ENCODE assay signal across 9 mouse cellular contexts in the genomic region with DNA sequence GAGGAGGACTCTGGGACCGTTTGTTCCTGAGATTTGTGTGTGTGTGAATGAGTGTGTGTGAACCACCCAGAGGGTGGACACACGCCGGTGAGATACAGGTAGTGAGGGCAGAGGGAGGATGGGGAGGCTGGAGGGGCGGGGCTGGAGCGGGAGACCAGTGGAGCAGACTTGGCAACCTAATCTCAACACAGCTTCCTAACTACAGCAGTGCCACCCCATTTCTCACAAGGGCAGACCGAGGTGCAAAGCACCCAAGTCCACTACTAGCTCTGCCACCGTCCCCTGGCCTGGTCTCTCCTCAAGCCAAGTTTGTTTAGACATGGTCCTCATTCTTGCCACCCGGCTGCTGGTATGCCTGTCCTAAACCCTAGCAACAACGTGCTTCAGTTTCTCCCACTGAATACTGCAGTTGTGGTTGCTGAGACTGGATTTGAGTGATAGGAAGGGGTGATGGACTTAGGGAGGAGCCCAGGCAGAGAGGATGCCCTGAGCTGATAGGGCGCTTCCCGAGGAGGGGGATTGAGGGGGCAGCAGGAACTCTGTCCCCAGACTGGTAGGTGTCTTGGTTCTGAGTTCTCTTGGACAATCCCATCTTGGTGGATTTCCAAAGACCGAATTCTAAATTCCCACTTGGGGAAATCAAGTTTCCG. TPM values are rescaled to one million over a fixed set of nuclear protein-coding genes. Genes with fewer than 3 reads are reported as not detected.
DNase-seq lines count a peak whose midpoint lies in the region; ATAC-seq and TF ChIP-seq lines count a peak whose summit lies in the region.
"Had no signal": no experiment of that assay in that cellular context is flagged by ENCODE, and none has a peak within 500 bp of the region (broad histone marks: within the 10 kb centered on the region; RNA-seq: fewer than 3 reads in every experiment).

No protein-coding gene starts in this region.

- H3K27me3 ChIP-seq in heart, embryonic 16.5 days (ENCODE audit: control insufficient read depth, insufficient read depth, low read length), result no peaks in the 10 kb centered on the region
- no peaks in the 10 kb centered on the region for H3K27me3 ChIP-seq in liver, postnatal 0 days (ENCODE audit: insufficient read depth, low read length)

- in situ Hi-C loops in ES-E14 (cut with MboI; ENCODE audit: low sequenced_read_pairs in 2 of 2, unreplicated experiment in 2 of 2), result no loop called here

- peak overlapping the region; percentile 48 for H3K9ac ChIP-seq in ES-E14 (ENCODE audit: insufficient read depth, low read depth, low read length, poor library complexity, severe bottlenecking)
- peak overlapping the region; percentile 98 for H3K9ac ChIP-seq in heart, embryonic 16.5 days (ENCODE audit: low read length)
- no peak overlapping the region for H3K9ac ChIP-seq in liver, postnatal 0 days (replicated peaks)

- H3K36me3 ChIP-seq in ES-E14 (ENCODE audit: control insufficient read depth, insufficient read depth, low read length, poor library complexity, severe bottlenecking), result peaks cover 7% of the 10 kb centered on the region; the same call in 1 of the 2 replicates
- no peaks in the 10 kb centered on the region for H3K36me3 ChIP-seq in heart, embryonic 16.5 days (ENCODE audit: control insufficient read depth, insufficient read depth)
- H3K36me3 ChIP-seq in liver, postnatal 0 days (replicated peaks; ENCODE audit: insufficient read depth, low read length), result no peaks in the 10 kb centered on the region

- 15% methylated on average over 13 of the region's 13 CpGs for WGBS in heart, embryonic 16.5 days
- WGBS in liver, postnatal 0 days (ENCODE audit: insufficient replicate concordance), result 42% methylated on average over 12 of the region's 13 CpGs

- H3K9me3 ChIP-seq in ES-E14 (ENCODE audit: control insufficient read depth, insufficient read depth, low read depth, low read length), result no peaks in the 10 kb centered on the region
- no peaks in the 10 kb centered on the region for H3K9me3 ChIP-seq in heart, embryonic 16.5 days (replicated peaks; ENCODE audit: control insufficient read depth, low read length)
- H3K9me3 ChIP-seq in liver, postnatal 0 days (ENCODE audit: low read length), result no peaks in the 10 kb centered on the region

- TF ChIP-seq CTCF in liver, postnatal 0 days (IDR thresholded peaks at IDR 0.05; ENCODE audit: low read depth), result no peak

- peaks cover 7 to 13% of the 10 kb centered on the region in 2 experiments for H3K4me1 ChIP-seq in ES-E14 (ENCODE audit: control insufficient read depth in 2 of 2, insufficient read depth in 2 of 2, low read length in 2 of 2, poor library complexity in 1 of 2)
- peaks cover 31% of the 10 kb centered on the region for H3K4me1 ChIP-seq in heart, embryonic 16.5 days (ENCODE audit: control insufficient read depth, insufficient read depth, low read length)
- peaks cover 28% of the 10 kb centered on the region for H3K4me1 ChIP-seq in liver, postnatal 0 days (ENCODE audit: insufficient read depth)

- no peak for ATAC-seq in heart, embryonic 16.5 days (replicated peaks; ENCODE audit: extremely low read depth, insufficient read depth, low FRiP score)
- ATAC-seq in liver, postnatal 0 days, result no peak

- peak overlapping the region; percentile 94 for H3K4me2 ChIP-seq in heart, embryonic 16.5 days (ENCODE audit: low read depth, low read length)
- H3K4me2 ChIP-seq in liver, postnatal 0 days (ENCODE audit: low read depth, low read length), result peak overlapping the region; percentile 90

- TF ChIP-seq EP300 in liver, postnatal 0 days (IDR thresholded peaks at IDR 0.05; ENCODE audit: low read depth), result no peak

- DNase-seq in heart, adult 11 months, result peak; percentile 96
- no peak for DNase-seq in heart, adult 9 months (ENCODE audit: low spot score in 2 of 2)
- no peak for DNase-seq in ES-E14 (ENCODE audit: low read depth, low spot score)
- no peak for DNase-seq in liver, postnatal 0 days
- DNase-seq in embryo, embryonic 9.5 days (ENCODE audit: extremely low spot score), result no peak
- no peak for DNase-seq in frontal cortex, postnatal 25 days (ENCODE audit: low spot score in 2 of 2)
- no peak for DNase-seq in frontal cortex, postnatal 14 days (ENCODE audit: low spot score in 2 of 2)

- peak overlapping the region; percentile 86 to 99 for H3K4me3 ChIP-seq in ES-E14 (ENCODE audit: insufficient read depth in 1 of 2, low read depth in 1 of 2, low read length in 2 of 2, poor library complexity in 1 of 2, severe bottlenecking in 1 of 2)
- peak overlapping the region; percentile 91 for H3K4me3 ChIP-seq in heart, embryonic 16.5 days (ENCODE audit: low read length)
- peak overlapping the region; percentile 73 for H3K4me3 ChIP-seq in liver, postnatal 0 days (ENCODE audit: low read depth, low read length)

- H3K27ac ChIP-seq in ES-E14 (ENCODE audit: insufficient read depth, low read depth, low read length, poor library complexity, severe bottlenecking), result no peak overlapping the region; the same call in 1 of the 2 replicates
- H3K27ac ChIP-seq in heart, embryonic 16.5 days (ENCODE audit: low read length), result peak overlapping the region; percentile 98
- no peak overlapping the region for H3K27ac ChIP-seq in liver, postnatal 0 days (ENCODE audit: low read depth)

TF ChIP-seq in ES-E14, 5 proteins besides CTCF, POLR2A, EP300 and RAD21:
- TF ChIP-seq ZNF384 (IDR thresholded peaks at IDR 0.05; ENCODE audit: low read depth, low read length), result no peak

RNA-seq across cellular contexts. Expression of a gene that starts 2.5 kb away (rescaled TPM):
- 7.4 and 9.1 TPM in 2 replicates for total RNA-seq in ES-E14 (2012; rRNA removed)
- 5.4 and 7.3 TPM in 2 replicates for polyA plus RNA-seq in heart, embryonic 16.5 days (2015; fragmentation: Nextera tagmentation; extraction: Ambion mirVana)
- 1.2 and 1.3 TPM in 2 replicates for polyA plus RNA-seq in liver, postnatal 0 days (2015; fragmentation: Nextera tagmentation; extraction: Ambion mirVana)
- total RNA-seq: CH12.LX had no signal

RNA-seq across cellular contexts. Expression of a gene that starts 19.0 kb away (rescaled TPM):
- 2.1 and 3.3 TPM in 2 replicates for total RNA-seq in ES-E14 (2012; rRNA removed)
- 1.2 and 1.3 TPM in 2 replicates for polyA plus RNA-seq in heart, embryonic 16.5 days (2015; fragmentation: Nextera tagmentation; extraction: Ambion mirVana)
- not detected in 2 replicates for polyA plus RNA-seq in liver, postnatal 0 days (2015; fragmentation: Nextera tagmentation; extraction: Ambion mirVana)
- total RNA-seq: CH12.LX had no signal

RNA-seq across cellular contexts. Expression of a gene that starts 19.4 kb away (rescaled TPM):
- 21.4 and 22.9 TPM in 2 replicates for total RNA-seq in ES-E14 (2012; rRNA removed)
- polyA plus RNA-seq in heart, embryonic 16.5 days (2015; fragmentation: Nextera tagmentation; extraction: Ambion mirVana), result 24.3 and 26.0 TPM in 2 replicates
- 6.4 and 7.4 TPM in 2 replicates for polyA plus RNA-seq in liver, postnatal 0 days (2015; fragmentation: Nextera tagmentation; extraction: Ambion mirVana)
- total RNA-seq: CH12.LX had no signal

RNA-seq across cellular contexts. Expression of a gene that starts 20.0 kb away (rescaled TPM):
- total RNA-seq in ES-E14 (2012; rRNA removed), result 0.18 and 0.58 TPM in 2 replicates
- 3.5 TPM in 2 replicates for polyA plus RNA-seq in heart, embryonic 16.5 days (2015; fragmentation: Nextera tagmentation; extraction: Ambion mirVana)
- polyA plus RNA-seq in liver, postnatal 0 days (2015; fragmentation: Nextera tagmentation; extraction: Ambion mirVana), result 0.13 and 0.42 TPM in 2 replicates
- total RNA-seq: CH12.LX had no signal

RNA-seq across cellular contexts. Expression of a gene that starts 51.6 kb away (rescaled TPM):
- total RNA-seq in ES-E14 (2012; rRNA removed), result 18.5 and 29.2 TPM in 2 replicates
- polyA plus RNA-seq in heart, embryonic 16.5 days (2015; fragmentation: Nextera tagmentation; extraction: Ambion mirVana), result 3.3 and 3.8 TPM in 2 replicates
- polyA plus RNA-seq in liver, postnatal 0 days (2015; fragmentation: Nextera tagmentation; extraction: Ambion mirVana), result 4.1 and 5.5 TPM in 2 replicates
